Mouse (Mus musculus) G1E (cell line): Measurements from ENCODE around the gene Alkal2.

Source experiments
- CTCF ChIP-seq: IDR thresholded peaks from 2 replicates; pipeline ENCODE4 v1.5.1; 2012; ENCODE audit warnings: low read depth, low read length, inconsistent platforms, mixed read lengths
- GATA1 ChIP-seq: IDR thresholded peaks from 2 replicates; pipeline ENCODE4 v1.6.1; 2012; ENCODE audit warnings: borderline replicate concordance, low read length, inconsistent platforms, mixed read lengths
- GATA2 ChIP-seq: IDR thresholded peaks from 2 replicates; pipeline ENCODE4 v1.6.1; 2012; ENCODE audit warnings: low read depth, low read length, inconsistent platforms, borderline replicate concordance
- POLR2AphosphoS5 ChIP-seq: IDR thresholded peaks from 2 replicates; pipeline ENCODE4 v1.6.1; 2012; ENCODE audit warnings: low read depth, low read length, inconsistent platforms; ENCODE audit not compliant: insufficient replicate concordance
- TAL1 ChIP-seq: conservative IDR thresholded peaks from 2 replicates; pipeline ENCODE4 v1.6.1; 2012; ENCODE audit warnings: low read depth, low read length, inconsistent platforms, mixed read lengths

GRCm38 (mm10) chr12:30911261-30912047, 27.3 kb downstream of the Alkal2 start, which contains the start of the genes Acp1 and Sh3yl1:
- no peak for TF ChIP-seq CTCF
- TF ChIP-seq GATA2, result no peak
- TF ChIP-seq TAL1, result no peak
- no peak for TF ChIP-seq POLR2AphosphoS5
- TF ChIP-seq GATA1, result no peak
